Mouse (Mus musculus): ENCODE data around the gene Eif2b3.

DNA sequence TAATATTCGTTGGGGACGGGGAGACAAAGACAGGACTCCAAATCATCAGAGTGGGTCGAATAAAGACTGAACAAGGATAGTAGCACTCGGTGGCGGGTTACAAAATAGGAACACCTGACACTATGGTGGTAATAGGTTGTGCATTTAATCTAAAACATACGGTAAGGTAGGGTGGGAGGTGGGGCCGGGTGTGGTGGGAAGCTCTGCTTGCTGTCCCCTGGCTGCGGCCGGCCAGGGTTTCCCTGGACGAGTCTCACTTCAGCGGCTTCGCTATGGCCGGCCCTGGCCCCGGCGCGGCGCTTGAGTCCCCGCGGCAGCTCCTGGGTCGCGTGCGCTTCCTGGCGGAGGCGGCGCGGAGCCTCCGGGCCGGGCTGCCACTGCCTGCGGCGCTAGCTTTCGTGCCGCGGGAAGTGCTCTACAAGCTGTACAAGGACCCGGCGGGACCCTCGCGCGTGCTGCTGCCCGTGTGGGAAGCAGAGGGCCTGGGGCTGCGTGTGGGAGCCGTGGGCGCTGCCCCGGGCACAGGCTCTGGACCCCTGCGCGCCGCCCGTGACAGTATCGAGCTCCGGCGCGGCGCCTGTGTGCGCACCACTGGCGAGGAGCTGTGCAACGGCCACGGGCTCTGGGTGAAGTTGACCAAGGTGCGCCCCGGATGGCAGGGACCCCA lies 23.9 kb upstream of the Eif2b3 start, which contains the start of gene Hectd3:
- TF ChIP-seq CTCF (IDR thresholded peaks at IDR 0.05; ENCODE audit: low read depth) (no peak), EP300 (IDR thresholded peaks at IDR 0.05; ENCODE audit: low read depth) (no peak)

Data from heart, postnatal 0 days (tissue).